9 mouse cellular contexts compared by ENCODE assay signal in the genomic region with DNA sequence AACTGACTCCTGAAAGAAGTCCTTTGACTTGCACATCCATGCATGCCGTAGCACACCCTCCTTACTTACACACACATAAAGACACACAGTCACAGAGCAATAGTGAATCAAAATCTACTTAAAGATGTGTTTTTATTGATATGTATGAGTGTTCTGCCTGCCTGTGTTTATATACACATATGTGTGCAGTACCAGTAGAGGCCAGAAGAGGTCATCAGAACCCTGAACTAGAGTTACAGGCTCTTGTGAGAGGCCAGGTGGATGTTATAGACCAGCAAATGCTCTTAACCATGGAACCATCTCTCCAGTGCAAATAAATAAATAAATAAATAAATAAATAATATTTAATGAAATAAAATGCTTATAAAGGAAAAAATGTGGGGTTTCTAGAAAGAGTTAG.
A peak's percentile ranks its signal among the peaks of the same experiment; 100 is the strongest.
DNase-seq lines count a peak whose midpoint lies in the region; ATAC-seq and TF ChIP-seq lines count a peak whose summit lies in the region.
"Had no signal": no experiment of that assay in that cellular context is flagged by ENCODE, and none has a peak within 500 bp of the region (broad histone marks: within the 10 kb centered on the region; RNA-seq: fewer than 3 reads in every experiment).

No protein-coding gene starts in this region.

- peak; percentile 75 for TF ChIP-seq RAD21 in MEL (IDR thresholded peaks at IDR 0.05; ENCODE audit: low read depth, low read length)

- ATAC-seq in megakaryocyte, adult 5-6 weeks (ENCODE audit: poor library complexity, severe bottlenecking) = peak; percentile 79
- ATAC-seq in frontal cortex, adult (ENCODE audit: low TSS enrichment) = no peak

- H3K4me3 ChIP-seq in layer of hippocampus, adult 2 months = no peak overlapping the region
- H3K4me3 ChIP-seq in MEL (ENCODE audit: control insufficient read depth in 1 of 2, insufficient read depth in 1 of 2, low read depth in 2 of 2, low read length in 2 of 2) = no peak overlapping the region
- H3K4me3 ChIP-seq: lung, embryonic 15.5 days had no signal

- TF ChIP-seq POLR2A in MEL (IDR thresholded peaks at IDR 0.05; ENCODE audit: control insufficient read depth in 1 of 2, insufficient read depth in 1 of 2, low read depth in 1 of 2, low read length in 2 of 2, poor library complexity in 1 of 2) = no peak

- no peaks in the 10 kb centered on the region for H3K79me2 ChIP-seq in MEL (ENCODE audit: control insufficient read depth, insufficient read depth, low read length, poor library complexity)

- H3K36me3 ChIP-seq in MEL (ENCODE audit: control insufficient read depth in 1 of 2, insufficient read depth in 2 of 2, low read length in 2 of 2) = no peaks in the 10 kb centered on the region
- H3K36me3 ChIP-seq: lung, embryonic 15.5 days had no signal

- H3K27ac ChIP-seq in layer of hippocampus, adult 2 months = no peak overlapping the region
- no peak overlapping the region for H3K27ac ChIP-seq in MEL (ENCODE audit: control insufficient read depth, low read depth, low read length)
- H3K27ac ChIP-seq: lung, embryonic 15.5 days had no signal

- no peaks in the 10 kb centered on the region for H3K4me1 ChIP-seq in MEL (ENCODE audit: control insufficient read depth in 1 of 2, insufficient read depth in 2 of 2, low read length in 2 of 2)
- H3K4me1 ChIP-seq: lung, embryonic 15.5 days had no signal

- H3K27me3 ChIP-seq in MEL (ENCODE audit: control insufficient read depth in 1 of 2, insufficient read depth in 2 of 2, low read length in 2 of 2) = no peaks in the 10 kb centered on the region
- H3K27me3 ChIP-seq: lung, embryonic 15.5 days had no signal

- TF ChIP-seq CTCF in layer of hippocampus, adult 2 months (conservative IDR thresholded peaks at IDR 0.05) = peak; percentile 67
- TF ChIP-seq CTCF in MEL (IDR thresholded peaks at IDR 0.05 in 2 of 3, conservative IDR thresholded peaks at IDR 0.05 in 1 of 3; ENCODE audit: control insufficient read depth in 1 of 3, insufficient read depth in 1 of 3, low read depth in 2 of 3, low read length in 3 of 3, poor library complexity in 1 of 3, severe bottlenecking in 1 of 3) = peak; percentile 46 to 68 (median 52)

- H3K9ac ChIP-seq in MEL (ENCODE audit: control insufficient read depth, low read depth, low read length, poor library complexity, severe bottlenecking) = no peak overlapping the region
- H3K9ac ChIP-seq: lung, embryonic 15.5 days had no signal

- DNase-seq in layer of hippocampus, adult 2 months (ENCODE audit: low spot score in 2 of 2) = no peak
- no peak for DNase-seq in layer of hippocampus, adult 8-10 months (ENCODE audit: low spot score in 2 of 2)
- peak; percentile 79 for DNase-seq in MEL (ENCODE audit: low read depth, low spot score)
- peak; percentile 53 for DNase-seq in embryo, embryonic 11 days
- DNase-seq in yolk sac, embryonic 10.5 days (ENCODE audit: low spot score) = peak; percentile 15
- no peak for DNase-seq in urinary bladder, postnatal 10 days (ENCODE audit: low spot score)

- no peak for TF ChIP-seq EP300 in MEL (IDR thresholded peaks at IDR 0.05; ENCODE audit: low read depth in 1 of 2, low read length in 2 of 2)

- no peaks in the 10 kb centered on the region for H3K9me3 ChIP-seq in MEL (replicated peaks; ENCODE audit: insufficient read depth, low read length)
- H3K9me3 ChIP-seq: lung, embryonic 15.5 days had no signal

TF ChIP-seq in MEL, 35 proteins besides CTCF, POLR2A, EP300 and RAD21:
- TF ChIP-seq TBP (IDR thresholded peaks at IDR 0.05; ENCODE audit: low read depth, low read length) (no peak), USF2 (IDR thresholded peaks at IDR 0.05; ENCODE audit: borderline replicate concordance in 1 of 2, insufficient read depth in 1 of 2, low read depth in 1 of 2, low read length in 2 of 2) (no peak), RCOR1 (IDR thresholded peaks at IDR 0.05; ENCODE audit: low read depth, low read length) (no peak), SIN3A (IDR thresholded peaks at IDR 0.05; ENCODE audit: low read length) (no peak), ZKSCAN1 (IDR thresholded peaks at IDR 0.05; ENCODE audit: low read depth, low read length) (no peak), ZC3H11A (IDR thresholded peaks at IDR 0.05; ENCODE audit: low read depth, low read length) (peak; percentile 86), ELF1 (IDR thresholded peaks at IDR 0.05; ENCODE audit: low read depth, low read length) (no peak), SMC3 (IDR thresholded peaks at IDR 0.05; ENCODE audit: low read depth, low read length) (peak; percentile 82), ZNF384 (IDR thresholded peaks at IDR 0.05; ENCODE audit: low read depth, low read length) (no peak), MYC (IDR thresholded peaks at IDR 0.05; ENCODE audit: low read depth, low read length) (no peak)

Comparison
In these comparisons a context has a peak if more than half of its experiments do, and no peak if none do; other contexts are left out.
1. DNase-seq: peak in MEL (single experiment), embryo, embryonic 11 days (single experiment) and yolk sac, embryonic 10.5 days (single experiment); none in layer of hippocampus, adult 2 months (0 of 2), layer of hippocampus, adult 8-10 months (0 of 2) and urinary bladder, postnatal 10 days (single experiment).